Mouse (Mus musculus) right cerebral cortex, postnatal 25 days (tissue): Measurements from ENCODE around the gene AC129217.1.
A peak's percentile ranks its signal among the peaks of the same experiment; 100 is the strongest.

Source experiments
- DNase-seq: peaks from one replicate; pipeline ENCODE4 v3.0.0; 2022

AC129217.1 gene

DNA sequence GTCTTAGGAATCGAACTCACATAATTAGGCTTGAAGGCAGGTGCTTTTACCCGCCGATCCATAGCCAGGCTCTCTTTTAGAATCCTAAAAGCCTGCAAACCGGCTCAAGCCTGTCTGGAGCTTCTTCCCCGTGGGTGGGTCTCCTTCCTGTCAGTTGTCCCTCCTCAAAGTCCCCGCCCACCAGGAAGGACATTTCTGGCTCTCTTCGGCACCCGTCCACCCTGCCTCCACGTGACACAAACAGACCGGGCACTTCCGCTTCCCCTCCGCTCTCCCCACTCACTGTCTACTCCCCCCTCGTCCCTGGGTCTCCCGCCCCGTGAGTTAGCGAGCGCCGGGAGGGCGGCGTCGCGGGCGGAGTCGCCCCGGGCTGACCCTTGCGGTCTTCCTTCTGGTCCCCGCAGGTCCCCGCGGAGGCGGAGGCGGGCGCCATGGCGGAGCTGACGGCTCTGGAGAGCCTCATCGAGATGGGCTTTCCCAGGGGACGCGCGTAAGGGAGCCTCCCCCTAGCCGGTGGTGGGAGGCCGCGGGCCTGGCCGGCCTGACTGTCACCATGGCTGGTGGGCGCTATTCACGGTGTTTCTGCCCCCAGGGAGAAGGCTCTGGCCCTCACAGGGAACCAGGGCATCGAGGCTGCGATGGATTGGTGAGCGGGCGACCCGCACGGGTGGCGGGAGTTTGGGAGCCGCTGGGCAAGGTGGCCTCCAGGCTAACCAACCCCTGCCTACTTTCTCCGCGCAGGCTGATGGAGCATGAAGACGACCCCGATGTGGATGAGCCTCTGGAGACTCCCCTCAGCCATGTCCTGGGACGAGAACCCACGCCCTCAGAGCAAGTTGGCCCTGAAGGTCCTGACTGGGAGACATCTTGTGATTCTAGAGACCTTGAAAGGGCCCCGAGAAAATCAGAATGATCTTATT, 42.0 kb downstream of the AC129217.1 start, which contains the start of gene Ubxn1:
Gene Ubxn1 (plus strand): TSS at position 230 of the 920 bp plus-strand sequence.
- DNase-seq, result peak; percentile 99

DNA sequence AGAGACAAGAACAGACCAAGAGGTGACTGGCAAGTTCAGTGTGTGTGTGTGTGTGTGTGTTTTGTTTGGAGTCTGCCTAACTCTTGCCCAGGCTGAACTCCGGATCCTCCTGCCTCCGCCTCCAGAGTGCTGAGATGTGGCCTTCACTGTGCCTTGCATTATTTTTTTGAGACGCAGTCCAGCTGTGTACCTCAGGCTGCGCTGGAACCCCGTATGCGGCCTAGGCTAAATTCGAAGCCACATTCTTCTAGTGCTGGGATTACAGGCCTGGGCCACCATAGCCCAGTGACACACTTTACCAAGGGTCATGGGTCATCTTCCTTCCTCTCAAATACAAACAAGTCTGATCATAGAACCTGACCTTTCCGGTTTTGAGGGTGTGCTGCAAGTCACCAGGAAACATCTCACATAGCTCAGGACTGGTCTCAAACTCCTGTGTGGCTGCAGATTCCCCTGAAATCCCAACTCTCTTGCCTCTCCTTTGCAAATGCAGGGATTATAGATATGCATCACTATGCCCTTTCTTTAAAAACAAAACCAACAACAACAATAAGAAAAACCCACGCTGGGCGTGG, 42.8 kb downstream of the AC129217.1 start:
- DNase-seq, result no peak

DNA sequence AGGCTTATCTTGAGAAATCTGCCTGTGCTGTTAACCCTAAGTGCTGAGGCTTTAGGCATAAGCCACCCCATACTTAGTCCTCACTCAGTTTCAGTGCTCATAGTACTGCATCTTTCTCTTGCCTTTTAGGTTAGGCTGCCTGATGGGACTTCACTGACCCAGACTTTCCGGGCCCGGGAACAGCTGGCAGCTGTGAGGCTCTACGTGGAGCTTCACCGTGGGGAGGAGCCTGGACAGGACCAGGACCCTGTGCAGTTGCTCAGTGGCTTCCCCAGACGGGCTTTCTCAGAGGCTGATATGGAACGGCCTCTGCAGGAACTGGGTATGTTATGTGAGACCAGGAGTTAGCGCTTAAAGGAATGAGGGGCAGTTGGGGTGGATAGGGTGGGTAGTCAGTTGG, 45.5 kb downstream of the AC129217.1 start:
- DNase-seq, result no peak

DNA sequence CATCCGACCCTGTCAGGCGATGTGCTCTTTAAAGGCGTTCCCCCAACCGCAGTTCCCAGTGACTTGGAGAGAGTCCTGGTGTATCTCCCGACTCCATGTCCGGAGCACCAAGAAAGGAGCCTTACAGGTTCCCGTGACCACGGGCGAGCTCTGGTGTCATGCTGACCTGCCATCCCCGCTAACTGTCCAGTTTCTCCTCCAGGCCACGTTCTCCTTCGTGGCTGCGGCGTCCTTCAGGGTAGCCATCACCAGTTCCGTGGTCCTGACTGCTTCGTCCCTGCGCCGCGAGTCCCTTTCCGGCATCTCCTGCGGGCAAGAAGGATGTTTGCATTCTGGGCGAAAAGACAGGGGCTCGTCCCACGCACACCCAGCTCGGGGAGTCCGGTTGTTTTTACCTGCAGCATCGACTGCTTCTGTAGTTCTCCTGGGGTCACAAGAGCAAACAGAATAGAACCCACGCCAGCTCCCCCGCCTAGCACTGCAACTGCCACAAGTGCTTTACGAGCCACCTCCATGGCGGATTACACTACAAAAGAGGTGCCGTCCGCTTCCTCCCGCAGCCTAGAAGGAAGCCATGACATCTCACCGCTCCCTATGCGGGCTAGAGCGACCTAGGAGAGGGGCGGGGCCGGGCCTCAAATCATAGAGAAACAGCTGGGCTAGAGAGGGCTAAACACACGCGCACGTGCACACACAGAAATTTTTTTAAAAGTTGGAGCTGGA, 50.9 kb downstream of the AC129217.1 start, which contains the start of gene Uqcc3:
Gene Uqcc3 (minus strand): TSS at position 613 of the 723 bp plus-strand sequence.
- DNase-seq, result peak; percentile 87

DNA sequence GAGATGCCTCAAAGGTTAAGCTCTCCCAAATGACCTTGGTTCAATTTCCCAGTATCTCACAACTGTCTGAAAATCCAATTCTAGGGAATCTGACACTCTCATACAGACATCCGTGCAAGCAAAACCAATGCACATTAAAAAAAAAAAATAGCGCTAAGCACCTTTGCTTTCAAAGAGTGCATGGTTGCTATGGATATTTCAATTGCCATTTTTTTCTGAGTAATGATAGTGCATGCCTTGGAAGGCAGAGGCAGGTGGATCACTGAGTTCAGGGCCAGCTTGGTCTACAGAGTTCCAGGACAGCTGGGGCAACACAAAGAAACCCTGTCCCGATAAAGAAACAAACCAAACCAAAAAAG, 51.4 kb downstream of the AC129217.1 start:
- DNase-seq, result no peak

DNA sequence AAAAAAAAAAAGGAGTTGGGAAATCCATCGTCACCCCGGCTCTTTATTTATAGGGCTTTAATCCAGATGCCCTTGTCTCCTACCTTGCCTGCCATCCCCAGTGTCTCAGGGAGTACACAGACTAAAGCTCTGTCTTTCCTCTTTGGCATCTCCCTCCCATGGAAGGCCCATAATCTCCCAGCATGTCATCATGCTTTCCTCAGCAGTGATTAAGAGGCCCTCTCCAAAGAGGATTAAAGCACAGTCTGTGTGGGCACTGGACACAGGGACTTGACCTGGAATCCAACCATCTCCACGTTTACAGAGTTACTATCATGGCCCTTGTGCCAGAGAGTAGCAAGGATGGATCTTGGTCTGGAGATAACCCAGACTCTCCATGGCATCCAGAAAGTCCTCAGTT, 54.0 kb downstream of the AC129217.1 start, which contains the start of the genes Lbhd1 and Gm49403:
Gene Lbhd1 (plus strand): TSS at position 117 of the 400 bp plus-strand sequence.
Gene Gm49403 (plus strand): TSS at position 315 of the 400 bp plus-strand sequence.
- no peak for DNase-seq

DNA sequence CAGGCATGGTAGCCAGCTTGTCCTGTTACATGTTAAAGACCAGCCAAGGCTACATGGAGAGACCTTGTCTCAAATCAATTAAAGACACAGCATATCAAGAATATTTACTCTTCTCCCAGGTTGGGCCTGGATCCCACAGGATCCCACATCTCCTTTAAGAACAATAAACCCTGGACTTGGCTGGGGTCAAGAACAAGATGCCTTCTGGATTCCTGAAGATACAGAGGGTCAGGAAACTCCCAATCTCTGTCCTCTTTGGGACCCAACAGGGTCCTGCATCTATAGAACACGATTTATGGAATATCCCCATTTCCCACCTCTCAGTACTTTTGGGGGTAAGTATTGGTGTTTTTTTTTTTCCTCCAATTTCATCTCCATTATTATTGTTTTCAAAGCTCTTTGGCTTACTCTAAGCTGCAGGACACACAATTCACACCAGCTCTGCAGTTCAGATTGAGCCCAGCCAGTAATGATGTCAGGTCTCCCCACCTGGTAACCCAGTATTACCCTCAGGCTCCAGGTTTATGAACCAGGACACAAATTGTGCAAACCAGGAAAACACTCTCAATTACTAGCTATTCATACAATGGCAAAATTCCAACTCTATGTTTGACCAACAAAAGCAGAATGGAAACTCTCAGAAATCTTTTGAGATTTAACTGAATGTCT, 57.5 kb downstream of the AC129217.1 start:
- no peak for DNase-seq

DNA sequence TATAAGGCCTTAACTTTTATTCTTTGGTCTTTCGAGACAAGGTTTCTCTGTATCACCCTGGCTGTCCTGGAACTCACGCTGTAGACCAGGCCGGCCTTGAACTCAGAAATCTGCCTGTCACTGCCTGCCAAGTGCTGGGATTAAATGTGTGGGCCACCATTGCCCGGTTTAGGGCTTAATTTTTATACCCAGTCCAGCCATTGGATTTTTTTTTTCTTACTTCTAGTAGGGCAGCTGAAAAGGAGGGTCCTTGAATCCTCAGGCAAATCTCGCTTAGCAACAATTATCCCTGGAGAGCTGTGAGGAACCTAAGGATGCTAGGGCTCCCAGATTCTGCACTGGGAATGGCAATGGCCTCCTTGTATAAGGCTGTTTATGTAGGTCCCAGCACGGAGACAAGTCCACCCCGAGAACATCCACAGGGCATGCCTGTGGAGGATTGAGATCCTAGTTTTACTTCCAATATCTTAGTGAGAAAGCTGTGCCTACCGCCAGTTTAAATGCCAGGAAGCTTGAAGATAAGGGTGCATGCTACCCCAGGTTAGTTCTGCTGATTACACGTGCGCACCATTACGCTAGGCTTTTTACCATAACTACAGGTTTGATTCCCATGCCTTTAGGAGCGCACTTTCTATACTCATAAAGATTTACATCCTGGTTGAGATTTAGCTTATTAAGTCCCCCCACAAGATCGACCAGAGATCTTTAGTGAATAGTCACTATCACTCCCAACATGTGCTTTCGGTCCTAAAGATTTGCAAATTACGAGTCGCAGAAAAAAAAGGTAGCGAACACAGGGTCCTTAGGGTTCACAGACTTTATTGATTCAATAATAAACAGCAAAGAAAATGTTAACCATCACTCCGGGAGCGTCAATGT, 58.3 kb downstream of the AC129217.1 start:
- DNase-seq, result no peak

DNA sequence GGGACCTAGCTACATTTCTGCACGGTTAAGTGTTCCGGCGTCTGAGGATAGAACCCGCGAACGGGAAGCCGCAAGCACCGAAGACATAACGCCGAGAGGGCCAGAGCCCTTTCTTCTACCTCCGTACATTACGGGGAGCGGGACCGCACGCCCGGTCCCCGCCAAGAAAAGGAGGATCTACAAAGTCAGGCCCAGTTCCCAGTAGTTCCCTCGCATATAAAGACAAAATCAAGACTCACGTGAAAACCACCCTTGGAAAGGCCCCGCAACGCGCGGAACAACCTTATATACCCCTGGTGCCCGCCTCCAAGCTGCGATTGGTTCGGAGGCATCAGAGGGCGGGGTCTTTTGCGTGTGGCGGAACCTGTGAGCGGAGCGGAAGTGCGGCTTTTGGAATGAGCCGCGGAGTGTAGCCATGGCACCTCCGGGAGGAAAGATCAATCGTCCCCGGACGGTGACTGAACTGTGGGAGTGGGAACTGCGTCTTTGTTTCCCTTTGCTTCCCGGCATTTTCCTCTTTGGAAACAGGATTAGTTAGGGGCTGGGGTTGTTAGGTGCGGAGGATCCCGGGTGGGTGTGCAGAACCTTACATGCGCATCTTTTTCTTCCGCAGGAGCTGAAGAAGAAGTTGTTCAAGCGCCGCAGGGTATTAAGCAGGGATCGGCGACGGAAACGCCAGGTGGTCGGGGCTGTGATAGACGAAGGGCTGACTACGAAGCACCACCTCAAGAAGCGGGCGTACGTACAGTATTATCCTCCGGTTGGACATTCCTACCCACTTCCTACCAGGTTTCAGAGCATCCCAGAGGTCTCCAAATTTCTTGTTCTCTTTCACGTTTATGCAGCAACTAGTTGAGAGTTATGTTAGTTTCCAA, 59.2 kb downstream of the AC129217.1 start, which contains the start of the genes 1810009A15Rik and Gm49416:
Gene 1810009A15Rik (plus strand): TSS at position 343 of the 875 bp plus-strand sequence.
Gene Gm49416 (plus strand): TSS at position 416 of the 875 bp plus-strand sequence.
- peak; percentile 93 for DNase-seq
